Comparison of ENCODE assay signal across 8 mouse cellular contexts in the genomic region with DNA sequence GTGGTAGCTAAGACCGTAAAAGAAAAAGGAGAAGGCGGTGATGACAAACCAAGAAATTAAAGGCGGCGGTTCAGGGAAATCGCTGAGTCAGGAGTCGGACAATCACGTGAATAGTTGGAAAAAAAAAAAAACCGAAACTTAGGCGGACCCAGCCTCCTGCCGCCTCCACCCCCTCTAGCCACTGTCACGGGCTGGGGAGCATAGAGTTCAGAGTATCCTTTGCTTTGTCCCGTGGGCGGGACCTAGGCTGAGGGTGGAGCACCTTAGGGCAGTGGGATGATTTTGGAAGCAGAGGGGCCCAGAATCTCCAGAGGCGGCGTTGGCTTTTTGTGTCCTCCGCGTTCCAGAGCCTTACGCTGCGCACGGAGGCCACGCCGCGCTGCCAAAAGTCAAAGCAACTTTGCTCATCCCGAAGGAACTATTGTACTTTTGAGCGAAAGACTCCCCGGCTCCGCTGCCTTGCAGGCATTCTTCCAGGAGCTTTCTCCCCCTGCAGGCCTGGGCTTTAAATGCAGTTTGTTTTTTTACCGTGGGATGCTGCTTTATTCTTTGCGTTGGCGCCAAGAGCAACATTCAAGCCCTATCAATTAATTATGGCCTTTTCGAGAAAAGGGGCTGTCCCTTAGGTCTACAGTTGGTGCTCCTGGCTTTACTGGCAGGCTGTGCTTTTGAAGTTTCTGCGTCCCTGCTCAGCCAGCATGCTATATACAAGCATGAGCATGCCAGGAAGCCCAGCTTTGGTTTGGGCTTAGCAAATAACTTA. TPM values are rescaled to one million over a fixed set of nuclear protein-coding genes. Genes with fewer than 3 reads are reported as not detected.
DNase-seq lines count a peak whose midpoint lies in the region; ATAC-seq lines count a peak whose summit lies in the region.

No protein-coding gene starts in this region.

- no peaks in the 10 kb centered on the region for H3K9me3 ChIP-seq in heart, embryonic 14.5 days (ENCODE audit: control insufficient read depth, low read length)
- no peaks in the 10 kb centered on the region for H3K9me3 ChIP-seq in liver, embryonic 13.5 days (replicated peaks)
- H3K9me3 ChIP-seq in stomach, embryonic 16.5 days (replicated peaks; ENCODE audit: control insufficient read depth, low read length): no peaks in the 10 kb centered on the region

- H3K36me3 ChIP-seq in heart, embryonic 14.5 days (ENCODE audit: control insufficient read depth, insufficient read depth, low read length): no peaks in the 10 kb centered on the region
- no peaks in the 10 kb centered on the region for H3K36me3 ChIP-seq in liver, embryonic 13.5 days
- H3K36me3 ChIP-seq in stomach, embryonic 16.5 days (ENCODE audit: control insufficient read depth, insufficient read depth, low read length): no peaks in the 10 kb centered on the region

- DNase-seq in CD4-positive helper T cell, adult 2 months (ENCODE audit: low read depth, low spot score): peak; percentile 52
- DNase-seq in fat pad, adult 2 months (ENCODE audit: extremely low read depth, low read depth, low spot score): peak; percentile 28
- peak; percentile 88 for DNase-seq in kidney, postnatal 14 days
- peak; percentile 63 for DNase-seq in liver, embryonic 13.5 days
- peak; percentile 63 for DNase-seq in neural tube, embryonic 10.5 days (ENCODE audit: extremely low spot score, low spot score)

- no peaks in the 10 kb centered on the region for H3K27me3 ChIP-seq in heart, embryonic 14.5 days (ENCODE audit: control insufficient read depth, insufficient read depth, low read length)
- H3K27me3 ChIP-seq in liver, embryonic 13.5 days: no peaks in the 10 kb centered on the region
- H3K27me3 ChIP-seq in stomach, embryonic 16.5 days (ENCODE audit: control insufficient read depth, insufficient read depth, low read length): no peaks in the 10 kb centered on the region

- WGBS in heart, embryonic 14.5 days: 15% methylated on average over 32 of the region's 32 CpGs
- 8% methylated on average over 31 of the region's 32 CpGs for WGBS in liver, embryonic 13.5 days (ENCODE audit: insufficient replicate concordance)
- WGBS in stomach, embryonic 16.5 days: 11% methylated on average over 32 of the region's 32 CpGs

- H3K9ac ChIP-seq in heart, embryonic 14.5 days (ENCODE audit: low read length): peak overlapping the region; percentile 68
- H3K9ac ChIP-seq in liver, embryonic 13.5 days: peak overlapping the region; percentile 62
- H3K9ac ChIP-seq in stomach, embryonic 16.5 days (ENCODE audit: low read length): peak overlapping the region; percentile 71

- H3K4me1 ChIP-seq in brown adipose tissue, adult 24 weeks (ENCODE audit: control insufficient read depth, insufficient read depth, insufficient read length, low read length): no peaks in the 10 kb centered on the region
- H3K4me1 ChIP-seq in heart, embryonic 14.5 days (ENCODE audit: control insufficient read depth in 2 of 2, insufficient read depth in 2 of 2, low read length in 2 of 2): no peaks in the 10 kb centered on the region
- no peaks in the 10 kb centered on the region; the same call in 1 of the 2 replicates for H3K4me1 ChIP-seq in liver, embryonic 13.5 days (replicated peaks)
- no peaks in the 10 kb centered on the region; the same call in 1 of the 2 replicates for H3K4me1 ChIP-seq in stomach, embryonic 16.5 days (ENCODE audit: control insufficient read depth, insufficient read depth, low read length)

- peak overlapping the region; percentile 85 for H3K4me3 ChIP-seq in brown adipose tissue, adult 24 weeks (ENCODE audit: insufficient read depth, low read depth, low read length)
- H3K4me3 ChIP-seq in heart, embryonic 14.5 days (ENCODE audit: control insufficient read depth in 1 of 2, insufficient read depth in 1 of 2, low read depth in 1 of 2, low read length in 2 of 2): peak overlapping the region; percentile 48 to 71
- peak overlapping the region; percentile 61 for H3K4me3 ChIP-seq in liver, embryonic 13.5 days (replicated peaks)
- H3K4me3 ChIP-seq in stomach, embryonic 16.5 days (replicated peaks; ENCODE audit: low read length): peak overlapping the region; percentile 46

- H3K27ac ChIP-seq in brown adipose tissue, adult 24 weeks (replicated peaks; ENCODE audit: low read depth, low read length): peak overlapping the region; percentile 78
- peak overlapping the region; percentile 91 to 97 for H3K27ac ChIP-seq in heart, embryonic 14.5 days (replicated peaks in 1 of 2; ENCODE audit: control insufficient read depth in 1 of 2, insufficient read depth in 1 of 2, low read depth in 2 of 2, low read length in 2 of 2)
- H3K27ac ChIP-seq in liver, embryonic 13.5 days: peak overlapping the region; percentile 75
- H3K27ac ChIP-seq in stomach, embryonic 16.5 days (ENCODE audit: low read length): peak overlapping the region; percentile 95

- H3K4me2 ChIP-seq in heart, embryonic 14.5 days (ENCODE audit: low read length): peak overlapping the region; percentile 60
- peak overlapping the region; percentile 70 for H3K4me2 ChIP-seq in liver, embryonic 13.5 days
- H3K4me2 ChIP-seq in stomach, embryonic 16.5 days (ENCODE audit: low read depth, low read length): peak overlapping the region; percentile 48

- ATAC-seq in heart, embryonic 14.5 days (ENCODE audit: insufficient number of reproducible peaks, insufficient read depth, low FRiP score, low read depth): peak; percentile 98
- ATAC-seq in liver, embryonic 13.5 days (ENCODE audit: low read depth): peak; percentile 99
- ATAC-seq in stomach, embryonic 16.5 days (ENCODE audit: insufficient read depth, low FRiP score): peak; percentile 99

RNA-seq across cellular contexts. Expression of gene Lamp2, which starts 17.5 kb away (rescaled TPM):
- polyA plus RNA-seq in brown adipose tissue, adult 24 weeks (2012; ENCODE audit: insufficient read depth, insufficient read length, missing spikeins): 115 and 142 TPM in 2 replicates
- 181 and 187 TPM in 2 replicates for polyA plus RNA-seq in heart, embryonic 14.5 days (2014; fragmentation: Nextera tagmentation; extraction: Ambion mirVana)
- polyA plus RNA-seq in liver, embryonic 13.5 days (2015; fragmentation: Nextera tagmentation; extraction: Ambion mirVana): 46.9 and 62.9 TPM in 2 replicates
- 182 and 184 TPM in 2 replicates for polyA plus RNA-seq in stomach, embryonic 16.5 days (2015; fragmentation: Nextera tagmentation; extraction: Ambion mirVana)

Comparison
In these comparisons a context has a peak if more than half of its experiments do, and no peak if none do; other contexts are left out.
1. Peak in every context shown above with its lines: DNase-seq, ATAC-seq, H3K4me3 ChIP-seq and H3K27ac ChIP-seq.
2. DNase-seq: peak in every context shown above with its lines; median percentile 88 in kidney, postnatal 14 days; 63 in liver, embryonic 13.5 days; 63 in neural tube, embryonic 10.5 days; 52 in CD4-positive helper T cell, adult 2 months; 28 in fat pad, adult 2 months.